Mouse (Mus musculus): ENCODE measurements around the gene Ap5z1. TPM values are rescaled to one million over a fixed set of nuclear protein-coding genes. Genes with fewer than 3 reads are reported as not detected.

Ap5z1 gene
- polyA plus RNA-seq, 2 experiments: 8.8 to 23.2 TPM

DNA sequence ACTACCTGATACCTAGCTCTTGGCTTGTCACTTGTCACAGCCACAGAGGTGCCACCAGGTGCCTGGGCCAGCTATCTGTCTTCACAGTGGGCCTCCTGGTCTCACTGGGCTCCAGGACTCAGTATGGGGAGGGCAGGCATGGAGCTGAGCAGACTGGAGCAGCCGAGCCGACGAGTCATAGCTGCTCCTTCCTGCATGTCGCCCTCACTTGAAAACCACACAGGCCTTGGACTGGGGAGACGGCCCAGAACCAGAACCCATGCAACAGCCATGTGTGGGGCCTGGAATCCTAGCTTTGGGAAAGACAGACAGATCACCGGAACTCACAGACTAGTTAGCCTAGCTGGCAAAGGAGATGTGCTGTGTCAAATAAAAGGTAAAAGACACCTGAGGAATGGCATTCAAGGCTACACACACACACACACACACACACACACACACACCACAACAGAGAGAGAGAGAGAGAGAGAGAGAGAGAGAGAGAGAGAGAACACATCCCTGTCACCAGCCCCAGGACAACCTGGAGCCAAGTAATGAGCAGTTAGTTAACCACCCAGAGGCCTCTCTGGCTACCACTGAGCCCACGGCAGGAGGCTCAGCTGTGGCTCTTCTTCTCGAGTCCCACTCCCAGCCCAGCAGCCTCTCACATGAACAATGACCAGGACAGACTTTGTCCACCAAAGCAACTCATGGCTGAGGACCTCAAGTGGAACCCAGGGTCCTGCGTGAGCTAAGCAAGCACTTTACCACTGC lies 26.4 kb downstream of the Ap5z1 start:
- WGBS: 62% methylated on average over 9 of the region's 9 CpGs
- no peak for ATAC-seq (ENCODE audit: low FRiP score, low read depth)
- H3K4me3 ChIP-seq (replicated peaks; ENCODE audit: low read length): no peak overlapping the region
- H3K9me3 ChIP-seq (ENCODE audit: control insufficient read depth, low read length): no peaks in the 10 kb centered on the region
- H3K9ac ChIP-seq (ENCODE audit: low read depth, low read length, severe bottlenecking): no peak overlapping the region
- H3K27ac ChIP-seq (replicated peaks; ENCODE audit: low read depth, low read length): no peak overlapping the region
- H3K27me3 ChIP-seq (ENCODE audit: control insufficient read depth, insufficient read depth, low read length): no peaks in the 10 kb centered on the region
- no peak for TF ChIP-seq POLR2A (IDR thresholded peaks at IDR 0.05; ENCODE audit: borderline replicate concordance, extremely low read depth, insufficient read depth, insufficient read length)
- no peaks in the 10 kb centered on the region for H3K4me1 ChIP-seq (ENCODE audit: control insufficient read depth, insufficient read depth, low read length)
- DNase-seq (ENCODE audit: low spot score): no peak
- no peak overlapping the region for H3K4me2 ChIP-seq (replicated peaks; ENCODE audit: low read depth, low read length, severe bottlenecking)
- H3K36me3 ChIP-seq (ENCODE audit: control insufficient read depth, insufficient read depth, low read length): no peaks in the 10 kb centered on the region

DNA sequence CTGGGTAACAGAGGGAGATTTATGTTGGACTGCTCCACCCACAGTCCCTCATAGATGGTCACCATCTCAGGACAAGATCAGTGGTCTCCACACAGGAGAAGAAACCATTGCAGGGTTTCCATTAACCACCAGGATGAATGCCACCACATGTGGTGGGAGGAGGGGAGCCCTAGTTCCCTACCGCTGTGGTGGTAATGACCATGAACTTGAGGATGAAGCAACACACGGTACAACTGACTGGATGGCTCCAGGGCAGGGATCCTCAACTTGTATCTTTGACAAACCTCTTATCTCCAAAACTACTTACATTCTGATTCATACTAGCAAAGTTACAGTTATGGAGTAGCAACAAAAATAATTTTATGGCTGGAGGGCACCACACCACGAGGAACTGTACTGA lies 29.6 kb downstream of the Ap5z1 start:
- no peak for TF ChIP-seq POLR2A (IDR thresholded peaks at IDR 0.05; ENCODE audit: borderline replicate concordance, extremely low read depth, insufficient read depth, insufficient read length)

DNA sequence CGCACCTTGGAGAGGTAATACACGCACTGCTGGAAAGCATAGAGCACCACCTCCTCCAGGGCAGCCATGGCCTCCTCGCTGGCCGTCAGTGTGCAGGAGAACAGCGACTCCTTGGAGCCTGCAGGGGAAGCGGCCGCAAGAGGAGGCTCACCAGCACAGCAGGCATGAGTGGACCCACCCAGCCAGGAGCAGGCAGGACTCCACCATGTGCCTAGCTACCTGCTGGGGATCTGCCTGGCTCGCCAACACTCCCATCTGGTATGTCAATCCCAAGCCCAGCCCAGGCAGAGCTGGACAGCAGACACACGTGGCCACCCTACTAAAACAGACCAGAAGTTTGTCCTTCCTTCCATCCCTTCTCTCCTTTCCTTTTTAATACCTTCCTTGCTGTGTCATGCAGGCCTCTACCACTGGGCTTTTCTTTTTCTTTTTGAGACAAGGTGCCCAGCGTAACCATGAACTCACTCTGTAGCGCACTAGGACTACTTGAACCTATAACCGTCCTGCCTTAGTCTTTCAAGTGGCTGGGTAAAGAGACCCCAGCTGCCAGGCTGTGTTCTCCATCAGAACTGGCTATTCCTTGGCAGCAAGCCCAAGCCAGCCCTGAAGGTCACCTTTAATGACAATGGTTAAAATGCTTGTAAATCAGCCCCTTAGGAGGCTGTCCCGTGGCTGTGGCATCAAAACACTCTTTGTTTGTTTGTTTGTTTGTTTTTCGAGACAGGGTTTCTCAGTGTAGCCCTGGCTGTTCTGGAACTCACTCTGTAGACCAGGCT lies 31.8 kb downstream of the Ap5z1 start:
- H3K9ac ChIP-seq (ENCODE audit: low read depth, low read length, severe bottlenecking): no peak overlapping the region
- no peak overlapping the region for H3K27ac ChIP-seq (replicated peaks; ENCODE audit: low read depth, low read length)
- DNase-seq (ENCODE audit: low spot score) (no peak), ATAC-seq (ENCODE audit: low FRiP score, low read depth) (no peak)
- H3K27me3 ChIP-seq (ENCODE audit: control insufficient read depth, insufficient read depth, low read length): no peaks in the 10 kb centered on the region
- no peak for TF ChIP-seq POLR2A (IDR thresholded peaks at IDR 0.05; ENCODE audit: borderline replicate concordance, extremely low read depth, insufficient read depth, insufficient read length)
- H3K9me3 ChIP-seq (ENCODE audit: control insufficient read depth, low read length): no peaks in the 10 kb centered on the region
- no peaks in the 10 kb centered on the region for H3K4me1 ChIP-seq (ENCODE audit: control insufficient read depth, insufficient read depth, low read length)
- H3K36me3 ChIP-seq (ENCODE audit: control insufficient read depth, insufficient read depth, low read length): no peaks in the 10 kb centered on the region
- WGBS: 36% methylated on average over 14 of the region's 14 CpGs
- H3K4me3 ChIP-seq (replicated peaks; ENCODE audit: low read length): no peak overlapping the region
- no peak overlapping the region for H3K4me2 ChIP-seq (replicated peaks; ENCODE audit: low read depth, low read length, severe bottlenecking)

More for the DNA sequence above, 29.6 kb downstream of the Ap5z1 start:
- no peak overlapping the region for H3K4me2 ChIP-seq (replicated peaks; ENCODE audit: low read depth, low read length, severe bottlenecking)
- H3K9ac ChIP-seq (ENCODE audit: low read depth, low read length, severe bottlenecking): no peak overlapping the region
- no peak overlapping the region for H3K27ac ChIP-seq (replicated peaks; ENCODE audit: low read depth, low read length)
- ATAC-seq (ENCODE audit: low FRiP score, low read depth): no peak
- no peak for DNase-seq (ENCODE audit: low spot score)
- 85% methylated on average over 3 of the region's 3 CpGs for WGBS
- H3K36me3 ChIP-seq (ENCODE audit: control insufficient read depth, insufficient read depth, low read length): no peaks in the 10 kb centered on the region
- no peaks in the 10 kb centered on the region for H3K4me1 ChIP-seq (ENCODE audit: control insufficient read depth, insufficient read depth, low read length)
- H3K27me3 ChIP-seq (ENCODE audit: control insufficient read depth, insufficient read depth, low read length): no peaks in the 10 kb centered on the region
- no peak overlapping the region for H3K4me3 ChIP-seq (replicated peaks; ENCODE audit: low read length)
- no peaks in the 10 kb centered on the region for H3K9me3 ChIP-seq (ENCODE audit: control insufficient read depth, low read length)

DNA sequence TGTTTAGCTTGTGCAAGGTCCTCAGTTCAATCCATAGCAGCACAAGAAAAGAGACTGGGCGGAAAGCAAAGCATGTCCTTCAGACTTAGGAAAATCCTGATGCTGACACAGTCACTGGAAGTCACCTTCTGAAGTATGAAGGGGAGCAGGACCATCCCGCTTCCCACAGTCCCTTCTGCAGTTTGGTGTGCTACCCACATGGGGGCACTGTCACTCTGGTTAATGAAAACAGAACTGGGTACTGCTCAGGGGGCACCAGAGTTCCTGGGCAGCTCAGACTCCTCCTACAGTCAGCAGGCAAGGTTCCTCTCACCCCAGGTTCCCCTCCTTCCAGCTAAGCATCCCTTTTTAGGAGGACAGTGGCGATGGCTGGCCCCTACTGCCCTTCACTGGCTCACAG lies 35.2 kb downstream of the Ap5z1 start:
- Histone ChIP-seq H3K4me3 (replicated peaks; ENCODE audit: low read length) (no peak overlapping the region), H3K9me3 (ENCODE audit: control insufficient read depth, low read length) (no peaks in the 10 kb centered on the region), H3K27me3 (ENCODE audit: control insufficient read depth, insufficient read depth, low read length) (no peaks in the 10 kb centered on the region), H3K27ac (replicated peaks; ENCODE audit: low read depth, low read length) (no peak overlapping the region), H3K9ac (ENCODE audit: low read depth, low read length, severe bottlenecking) (peak overlapping the region; percentile 25; the same call in 1 of the 2 replicates), H3K36me3 (ENCODE audit: control insufficient read depth, insufficient read depth, low read length) (no peaks in the 10 kb centered on the region), H3K4me2 (replicated peaks; ENCODE audit: low read depth, low read length, severe bottlenecking) (no peak overlapping the region), H3K4me1 (ENCODE audit: control insufficient read depth, insufficient read depth, low read length) (0 out of 2 replicates have a peak, but pooled peaks cover 2% of the 10 kb centered on the region)
- ATAC-seq (ENCODE audit: low FRiP score, low read depth) (no peak), DNase-seq (ENCODE audit: low spot score) (no peak)
- TF ChIP-seq POLR2A (IDR thresholded peaks at IDR 0.05; ENCODE audit: borderline replicate concordance, extremely low read depth, insufficient read depth, insufficient read length): no peak
- 50% methylated on average over 3 of the region's 3 CpGs for WGBS

DNA sequence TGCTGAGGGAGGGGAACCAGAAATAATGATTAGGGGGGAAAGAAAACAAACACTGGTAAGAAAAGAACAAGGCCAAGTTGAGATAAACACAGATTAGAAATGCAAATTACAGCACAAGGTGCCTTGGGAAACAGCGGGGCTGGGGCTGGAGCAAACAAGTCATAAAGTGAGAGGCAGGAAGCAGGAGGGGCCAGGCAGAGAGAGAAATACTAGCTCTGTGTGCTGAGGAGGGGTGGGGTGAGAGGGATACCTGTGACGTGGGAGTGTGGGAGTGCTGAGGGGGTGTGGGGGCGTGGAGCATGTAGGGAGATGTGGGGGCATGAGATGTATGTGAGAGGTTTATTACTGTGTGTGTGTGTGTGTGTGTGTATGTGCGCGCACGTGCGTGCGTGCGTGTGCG lies 37.2 kb downstream of the Ap5z1 start:
- WGBS: 68% methylated on average over 10 of the region's 10 CpGs
- ATAC-seq (ENCODE audit: low FRiP score, low read depth): no peak
- H3K27me3 ChIP-seq (ENCODE audit: control insufficient read depth, insufficient read depth, low read length): no peaks in the 10 kb centered on the region
- H3K4me2 ChIP-seq (replicated peaks; ENCODE audit: low read depth, low read length, severe bottlenecking): no peak overlapping the region
- no peak overlapping the region for H3K4me3 ChIP-seq (replicated peaks; ENCODE audit: low read length)
- H3K9ac ChIP-seq (ENCODE audit: low read depth, low read length, severe bottlenecking): no peak overlapping the region
- 0 out of 2 replicates have a peak, but pooled peaks cover 2% of the 10 kb centered on the region for H3K4me1 ChIP-seq (ENCODE audit: control insufficient read depth, insufficient read depth, low read length)
- no peak for DNase-seq (ENCODE audit: low spot score)
- H3K27ac ChIP-seq (replicated peaks; ENCODE audit: low read depth, low read length): no peak overlapping the region
- no peaks in the 10 kb centered on the region for H3K9me3 ChIP-seq (ENCODE audit: control insufficient read depth, low read length)
- no peak for TF ChIP-seq POLR2A (IDR thresholded peaks at IDR 0.05; ENCODE audit: borderline replicate concordance, extremely low read depth, insufficient read depth, insufficient read length)
- no peaks in the 10 kb centered on the region for H3K36me3 ChIP-seq (ENCODE audit: control insufficient read depth, insufficient read depth, low read length)
